Mouse (Mus musculus) spleen, adult 2 months (tissue): Measurements from ENCODE around the gene Cd300c. TPM values are rescaled to one million over a fixed set of nuclear protein-coding genes. Genes with fewer than 3 reads are reported as not detected.
"Not testable (repeated sequence)": the region's sequence is repeated elsewhere in the genome, so short reads cannot be mapped to it uniquely, and the experiment has no call there.

Experiments used
- DNase-seq, 2 experiments: peaks; one replicate each; pipeline versions ENCODE4 v3.0.0 to v3.0.0-alpha.2; 2012 to 2021; ENCODE audit warnings: low spot score in 2 of 2, low read depth in 1 of 2
- H3K27ac ChIP-seq: fragments of 200-500 bp; 2 replicates; pipeline ENCODE4 v1.5.1; 2012; ENCODE audit warnings: low read length, inconsistent platforms; ENCODE audit not compliant: insufficient read depth
- H3K27me3 ChIP-seq: fragments of 200-500 bp; 2 replicates; pipeline ENCODE4 v1.6.1; 2012; ENCODE audit warnings: mild to moderate bottlenecking, moderate library complexity, low read length, inconsistent platforms; ENCODE audit not compliant: control insufficient read depth, insufficient read depth
- H3K36me3 ChIP-seq: fragments of 200-500 bp; 2 replicates; pipeline ENCODE4 v1.6.1; 2012; ENCODE audit warnings: mild to moderate bottlenecking, low read length, inconsistent platforms; ENCODE audit not compliant: control insufficient read depth, insufficient read depth
- H3K4me1 ChIP-seq: fragments of 200-500 bp; 2 replicates; pipeline ENCODE4 v1.6.1; 2011; ENCODE audit warnings: inconsistent platforms; ENCODE audit not compliant: control insufficient read depth, insufficient read depth, insufficient read length
- H3K4me3 ChIP-seq: fragments of 200-500 bp; 2 replicates; pipeline ENCODE4 v1.5.1; 2011; ENCODE audit warnings: mild to moderate bottlenecking, inconsistent platforms; ENCODE audit not compliant: insufficient read depth, insufficient read length; ENCODE audit errors: extremely low read depth
- CTCF ChIP-seq: fragments of 200-500 bp; IDR thresholded peaks from 2 replicates; pipeline ENCODE4 v1.5.1; 2011; ENCODE audit warnings: mild to moderate bottlenecking, inconsistent platforms; ENCODE audit not compliant: insufficient read depth, insufficient read length, insufficient replicate concordance; ENCODE audit errors: extremely low read depth
- POLR2A ChIP-seq: fragments of 200-500 bp; IDR thresholded peaks from 2 replicates; pipeline ENCODE4 v1.6.1; 2011; ENCODE audit warnings: low read depth, low read length, inconsistent platforms
- WGBS: fragments of 180-500 bp; shearing (Covaris S2); methylation state at CpG from one replicate; pipeline ENCODE4 v1.1.7; 2018; 5-methylcytosine and 5-hydroxymethylcytosine counted together
- polyA plus RNA-seq: library from polyadenylated mRNA; depleted of rRNA; stranded (reverse); fragments of >200 nt; gene quantifications from 2 replicates; pipeline ENCODE4 v1.2.3, GENCODE M21; 2012; rRNA removed

Gene Cd300c
- polyA plus RNA-seq, 1 experiment = 5.8 TPM

DNA sequence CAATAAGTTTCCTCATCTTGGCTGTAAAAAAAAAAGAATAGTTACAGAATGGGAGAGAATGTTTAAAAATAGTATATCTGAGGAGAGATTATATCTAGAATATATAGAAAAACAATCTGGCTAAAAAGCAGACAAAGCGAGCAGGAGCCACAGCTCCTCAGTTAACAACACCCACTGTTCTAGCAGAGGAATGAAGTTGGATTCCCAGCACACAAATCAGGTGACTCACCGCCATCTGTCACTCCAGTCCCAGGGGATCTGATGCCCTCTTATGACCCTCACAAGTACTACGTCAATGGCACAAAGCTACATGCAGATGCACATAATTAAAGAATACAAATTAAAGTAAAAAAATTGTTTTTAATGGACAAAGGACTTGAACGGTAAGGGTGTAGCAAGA, 46.5 kb downstream of the Cd300c start:
- H3K36me3 ChIP-seq = no peaks in the 10 kb centered on the region
- no peaks in the 10 kb centered on the region for H3K27me3 ChIP-seq
- no peak overlapping the region for H3K27ac ChIP-seq
- no peak for TF ChIP-seq POLR2A
- TF ChIP-seq CTCF = no peak
- DNase-seq = no peak
- H3K4me1 ChIP-seq = no peaks in the 10 kb centered on the region
- 76% methylated on average over 4 of the region's 4 CpGs for WGBS
- no peak overlapping the region for H3K4me3 ChIP-seq

DNA sequence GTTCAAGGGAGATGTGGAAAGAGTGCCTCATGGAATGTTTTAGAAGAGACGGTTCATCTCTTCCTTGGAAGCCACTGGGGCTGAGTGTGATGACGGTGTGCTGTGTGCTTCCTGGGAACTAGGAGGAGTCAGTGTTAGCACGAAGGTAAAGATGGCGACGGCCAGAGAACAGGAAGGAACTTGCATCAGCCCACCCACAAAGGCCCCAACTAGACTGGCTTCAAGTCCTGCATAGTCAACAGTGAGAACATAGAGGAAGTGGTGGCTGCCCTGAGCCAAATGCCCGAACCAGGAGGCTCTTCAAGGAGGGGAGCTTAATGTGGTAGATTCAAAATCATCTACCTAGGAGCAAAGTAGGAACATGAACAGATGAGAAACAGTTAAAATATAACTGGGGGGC, 51.8 kb downstream of the Cd300c start:
- no peak for DNase-seq
- TF ChIP-seq POLR2A (no peak), CTCF (no peak)
- WGBS = 36% methylated on average over 6 of the region's 6 CpGs
- Histone ChIP-seq H3K4me3 (no peak overlapping the region), H3K27me3 (no peaks in the 10 kb centered on the region), H3K27ac (no peak overlapping the region), H3K4me1 (no peaks in the 10 kb centered on the region), H3K36me3 (no peaks in the 10 kb centered on the region)

DNA sequence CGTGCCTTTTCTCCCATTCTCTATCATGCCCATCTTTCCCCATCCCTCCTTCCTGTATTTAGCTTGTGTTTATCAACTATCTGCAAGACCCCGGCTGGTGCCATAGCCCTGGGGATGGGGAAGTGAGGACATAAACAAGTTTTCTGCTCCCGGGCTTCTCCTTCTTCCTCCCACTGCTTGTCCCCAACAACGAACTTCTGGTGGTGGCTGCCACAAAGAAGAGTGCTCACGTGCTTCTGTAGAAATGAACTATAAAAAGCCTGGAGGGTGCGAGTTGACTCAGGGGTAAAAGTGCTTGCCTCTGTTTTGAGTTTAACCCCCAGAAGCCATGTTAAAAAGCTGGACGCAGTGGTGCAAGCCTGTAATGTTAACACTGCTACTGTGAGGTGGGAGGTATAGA, 54.0 kb downstream of the Cd300c start:
- no peak overlapping the region for H3K27ac ChIP-seq

DNA sequence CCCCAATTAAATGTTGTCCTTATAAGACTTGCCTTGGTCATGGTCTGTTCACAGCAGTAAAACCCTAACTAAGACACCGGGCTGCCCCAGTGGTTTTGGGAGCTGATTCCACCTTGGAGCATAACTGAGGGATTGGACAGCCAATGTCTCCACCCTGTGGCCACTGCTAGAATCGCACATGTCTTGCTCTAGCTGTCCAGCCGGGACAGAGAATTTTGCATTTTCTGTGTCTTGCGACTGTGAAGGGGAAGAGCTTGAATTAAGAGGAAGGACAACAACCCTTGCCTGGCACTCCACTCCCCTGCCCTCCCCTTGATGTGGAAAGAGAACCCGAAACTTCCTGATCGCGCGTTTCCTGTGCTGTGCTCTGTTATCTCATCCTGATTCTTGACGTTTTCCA, 56.1 kb downstream of the Cd300c start:
- DNase-seq = peak; percentile 32 to 56
- H3K36me3 ChIP-seq = no peaks in the 10 kb centered on the region
- no peaks in the 10 kb centered on the region for H3K27me3 ChIP-seq
- no peaks in the 10 kb centered on the region for H3K4me1 ChIP-seq
- TF ChIP-seq POLR2A = no peak
- TF ChIP-seq CTCF = peak; percentile 76; the same call in 1 of the 2 replicates
- H3K4me3 ChIP-seq = no peak overlapping the region
- no peak overlapping the region for H3K27ac ChIP-seq
- WGBS = 2% methylated on average over 9 of the region's 9 CpGs

More for the DNA sequence above, 54.0 kb downstream of the Cd300c start:
- no peak for DNase-seq
- no peak for TF ChIP-seq CTCF
- TF ChIP-seq POLR2A = no peak
- Histone ChIP-seq H3K27me3 (no peaks in the 10 kb centered on the region), H3K36me3 (no peaks in the 10 kb centered on the region), H3K4me3 (no peak overlapping the region), H3K4me1 (no peaks in the 10 kb centered on the region)
- 8% methylated on average over 7 of the region's 7 CpGs for WGBS

DNA sequence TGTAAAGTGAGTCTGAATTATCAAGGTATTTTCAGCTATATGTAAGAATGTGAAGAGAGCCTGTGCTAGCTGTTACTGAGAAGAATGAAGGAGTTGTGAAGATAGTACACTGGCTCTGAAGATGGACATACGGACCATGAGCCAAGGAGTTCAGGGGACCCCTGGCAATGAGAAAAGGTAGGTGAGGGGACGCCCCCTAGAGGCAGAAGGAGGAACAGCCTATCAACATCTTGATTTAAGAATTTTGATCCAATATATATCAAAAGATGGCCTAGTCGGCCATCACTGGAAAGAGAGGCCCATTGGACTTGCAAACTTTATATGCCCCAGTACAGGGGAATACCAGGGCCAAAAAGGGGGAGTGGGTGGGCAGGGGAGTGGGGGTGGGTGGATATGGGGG, 59.4 kb downstream of the Cd300c start:
- not testable (repeated sequence) for H3K4me1 ChIP-seq, H3K27me3 ChIP-seq, H3K27ac ChIP-seq, H3K36me3 ChIP-seq, DNase-seq, H3K4me3 ChIP-seq
- 46% methylated on average over 3 of the region's 3 CpGs for WGBS

DNA sequence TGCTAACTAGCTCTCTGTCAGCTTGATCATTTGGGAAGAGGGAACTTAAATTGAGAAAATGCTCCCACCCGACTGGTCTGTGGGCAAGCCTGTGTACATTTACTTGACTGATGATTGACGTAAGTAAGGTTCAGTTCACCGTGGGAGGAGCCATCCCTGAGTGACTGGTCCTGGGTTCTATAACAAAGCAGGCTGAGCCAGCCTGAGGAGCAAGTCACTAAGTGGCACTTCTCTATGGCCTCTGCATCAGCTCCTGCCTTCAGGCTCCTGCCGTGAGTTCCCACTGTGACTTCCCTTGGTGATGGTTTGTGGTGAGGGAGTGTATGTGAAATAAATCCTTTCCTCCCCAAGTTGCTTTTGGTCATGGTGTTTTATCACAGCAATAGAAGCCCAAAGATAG, 60.9 kb downstream of the Cd300c start:
- 49% methylated on average over 4 of the region's 4 CpGs for WGBS
- Histone ChIP-seq H3K36me3 (no peaks in the 10 kb centered on the region), H3K27me3 (no peaks in the 10 kb centered on the region), H3K4me3 (no peak overlapping the region), H3K4me1 (no peaks in the 10 kb centered on the region), H3K27ac (no peak overlapping the region)
- TF ChIP-seq POLR2A (no peak), CTCF (no peak)
- no peak for DNase-seq

DNA sequence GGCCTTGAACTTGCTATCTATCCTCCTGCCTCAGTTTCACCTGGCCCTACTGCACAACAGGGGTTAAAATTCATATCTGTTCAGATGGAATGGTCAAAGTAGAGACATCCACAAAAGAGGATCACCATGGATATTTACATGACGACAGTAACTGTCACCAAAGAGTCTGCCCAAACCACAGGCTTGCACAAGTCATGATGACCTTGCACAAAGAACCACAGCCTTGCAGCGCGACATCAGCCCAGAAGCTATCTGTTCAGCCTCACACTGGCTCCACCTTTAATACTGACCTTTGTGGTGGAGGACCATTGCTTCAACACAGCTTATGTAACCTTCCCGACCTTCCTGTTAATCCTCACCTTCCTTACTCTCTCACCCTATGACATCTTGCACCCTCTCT, 61.4 kb downstream of the Cd300c start:
- WGBS = 30% methylated on average over 4 of the region's 4 CpGs
- no peaks in the 10 kb centered on the region for H3K4me1 ChIP-seq
- TF ChIP-seq CTCF (no peak), POLR2A (no peak)

More for the DNA sequence above, 61.4 kb downstream of the Cd300c start:
- Histone ChIP-seq H3K27ac (no peak overlapping the region), H3K4me3 (no peak overlapping the region), H3K36me3 (no peaks in the 10 kb centered on the region), H3K27me3 (no peaks in the 10 kb centered on the region)
- DNase-seq = no peak

Other genes with a start within 250 kb of the Cd300c start
- 0.39 and 0.66 TPM in 2 replicates for gene Dnaic2, start 241.7 kb downstream of the Cd300c start, polyA plus RNA-seq
- 3.3 and 3.8 TPM in 2 replicates for gene Kif19a, start 203.8 kb downstream of the Cd300c start, polyA plus RNA-seq
- 0.14 and 0.18 TPM in 2 replicates for gene Btbd17, start 173.2 kb downstream of the Cd300c start, polyA plus RNA-seq
- not detected in 2 replicates for gene Gpr142, start 170.2 kb downstream of the Cd300c start, polyA plus RNA-seq
- 9.3 and 9.5 TPM in 2 replicates for gene Gprc5c, start 118.0 kb downstream of the Cd300c start, polyA plus RNA-seq
- gene Cd300a, start 79.1 kb downstream of the Cd300c start, polyA plus RNA-seq = 11.6 and 12.5 TPM in 2 replicates
- gene Cd300lb, start 34.8 kb downstream of the Cd300c start, polyA plus RNA-seq = 3.1 and 5.3 TPM in 2 replicates
- gene Cd300ld, start 20.8 kb upstream of the Cd300c start, polyA plus RNA-seq = 3.3 and 5.5 TPM in 2 replicates
- gene Cd300c2, start 32.7 kb upstream of the Cd300c start, polyA plus RNA-seq = 26.0 and 32.8 TPM in 2 replicates
- gene Cd300ld2, start 47.0 kb upstream of the Cd300c start, polyA plus RNA-seq = 0.20 and 0.27 TPM in 2 replicates
- gene Cd300ld4, start 57.9 kb upstream of the Cd300c start, polyA plus RNA-seq = 0.93 and 1.3 TPM in 2 replicates
- gene Cd300ld5, start 68.6 kb upstream of the Cd300c start, polyA plus RNA-seq = 2.3 and 5.5 TPM in 2 replicates
- gene Cd300ld3, start 79.3 kb upstream of the Cd300c start, polyA plus RNA-seq = 13.1 and 29.1 TPM in 2 replicates
- 4.6 and 4.7 TPM in 2 replicates for gene Cd300e, start 93.0 kb upstream of the Cd300c start, polyA plus RNA-seq
- gene Rab37, start 122.3 kb upstream of the Cd300c start, polyA plus RNA-seq = 7.8 and 7.9 TPM in 2 replicates
- 24.7 and 31.4 TPM in 2 replicates for gene Cd300lf, start 164.8 kb upstream of the Cd300c start, polyA plus RNA-seq
- gene Slc9a3r1, start 194.2 kb upstream of the Cd300c start, polyA plus RNA-seq = 51.5 and 63.7 TPM in 2 replicates
- gene Tmem104, start 218.3 kb upstream of the Cd300c start, polyA plus RNA-seq = 16.3 and 16.5 TPM in 2 replicates
- 12.3 and 12.5 TPM in 2 replicates for gene Nat9, start 218.7 kb upstream of the Cd300c start, polyA plus RNA-seq